Mouse (Mus musculus) bone marrow, adult 2 months (tissue): ENCODE measurements around the gene Il11. TPM values are rescaled to one million over a fixed set of nuclear protein-coding genes. Genes with fewer than 3 reads are reported as not detected.

ENCODE experiments used
- H3K27ac ChIP-seq: fragments of 200-500 bp; 2 replicates; pipeline ENCODE4 v1.5.1; 2012; ENCODE audit warnings: low read depth, mild to moderate bottlenecking, control low read depth, inconsistent platforms, low read length; ENCODE audit not compliant: control insufficient read depth, poor library complexity, insufficient read depth
- H3K4me1 ChIP-seq: fragments of 200-500 bp; 2 replicates; pipeline ENCODE4 v1.6.1; 2011; ENCODE audit warnings: low read length; ENCODE audit not compliant: control insufficient read depth, insufficient read depth
- H3K4me3 ChIP-seq: fragments of 200-500 bp; replicated peaks from 2 replicates; pipeline ENCODE3; 2011; ENCODE audit warnings: mild to moderate bottlenecking, low read depth, low read length, control low read depth; ENCODE audit not compliant: control insufficient read depth
- CTCF ChIP-seq: fragments of 200-500 bp; IDR thresholded peaks from 2 replicates; pipeline ENCODE4 v1.5.1; 2011; ENCODE audit warnings: low read length, control low read depth; ENCODE audit not compliant: control insufficient read depth, insufficient read depth
- POLR2A ChIP-seq: fragments of 200-500 bp; IDR thresholded peaks from 2 replicates; pipeline ENCODE4 v1.6.1; 2011; ENCODE audit warnings: low read depth, mild to moderate bottlenecking, control low read depth, low read length, borderline replicate concordance; ENCODE audit not compliant: control insufficient read depth
- WGBS: fragments of 180-500 bp; shearing (Covaris S2); methylation state at CpG from one replicate; pipeline ENCODE4 v1.1.7; 2018; 5-methylcytosine and 5-hydroxymethylcytosine counted together
- polyA plus RNA-seq: library from polyadenylated mRNA; stranded (reverse); fragments of >200 nt; gene quantifications from 2 replicates; pipeline ENCODE4 v1.2.4, GENCODE M21; 2011; ENCODE audit warnings: low replicate concordance; ENCODE audit not compliant: missing spikeins, insufficient read depth, insufficient read length

Il11 gene
- polyA plus RNA-seq, 1 experiment, result not detected

DNA sequence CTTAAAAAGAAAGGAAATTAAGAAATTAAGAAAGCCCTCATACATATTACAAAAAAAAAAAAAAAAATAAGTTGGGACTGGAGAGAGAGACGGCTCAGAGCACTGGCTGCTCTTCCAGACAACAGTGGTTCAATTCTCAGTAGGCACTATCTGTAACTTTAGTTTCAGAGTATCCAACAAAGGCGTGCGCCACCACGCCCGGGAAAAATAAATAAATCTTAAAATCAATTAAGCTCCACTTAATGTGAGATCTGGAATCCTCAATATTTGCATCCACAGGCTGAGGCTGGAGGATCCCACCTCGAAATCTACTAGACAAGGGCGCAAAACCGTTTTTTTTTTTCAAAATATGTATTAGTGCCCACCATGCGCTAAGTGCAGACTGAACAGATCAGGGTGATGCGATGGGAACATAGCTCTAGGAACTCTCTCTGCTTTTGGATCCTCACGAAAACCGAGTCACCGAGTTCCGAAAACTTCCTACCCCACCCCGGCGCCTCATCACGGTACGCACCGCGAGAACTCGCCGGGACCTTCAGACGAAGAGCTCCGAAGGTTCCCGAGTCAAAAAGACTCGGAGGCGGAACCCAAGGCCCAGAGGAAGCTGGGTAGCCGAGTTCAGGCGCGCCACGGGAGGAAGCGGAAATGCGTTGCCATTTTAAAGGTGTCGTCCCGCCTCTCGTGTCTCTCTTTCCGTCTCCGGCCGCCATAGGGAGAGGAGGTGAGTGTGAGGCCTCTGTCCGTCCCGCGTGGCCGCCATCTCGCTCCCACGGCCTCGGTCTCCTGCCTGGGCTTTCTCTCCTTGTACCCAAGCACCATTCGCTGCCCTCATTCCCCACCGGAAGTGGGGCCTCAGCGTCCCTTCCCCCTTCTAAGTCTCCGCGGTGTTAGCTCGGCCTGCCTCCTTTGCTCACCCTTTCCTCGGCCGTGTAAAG is 9.9 kb upstream of the Il11 start, which contains the start of gene Rpl28:
Gene Rpl28 (plus strand): TSS at position 597 of the 935 bp plus-strand sequence.
- H3K27ac ChIP-seq, result peak within 1 kb of the TSS; percentile 90
- 1% methylated on average over 54 of the region's 54 CpGs for WGBS
- TF ChIP-seq POLR2A, result peak; percentile 95
- 0 out of 2 replicates have a peak, but pooled peaks have one; percentile 16 for TF ChIP-seq CTCF
- H3K4me3 ChIP-seq, result peak within 1 kb of the TSS; percentile 100
- H3K4me1 ChIP-seq, result peaks cover 2% of the 10 kb centered on the region; the same call in 1 of the 2 replicates

- WGBS, result 8% methylated on average over 40 of the region's 40 CpGs
- TF ChIP-seq CTCF (no peak), POLR2A (0 out of 2 replicates have a peak, but pooled peaks have one; percentile 1)
- peak within 1 kb of the TSS; percentile 40 for H3K27ac ChIP-seq
- H3K4me1 ChIP-seq, result peaks cover 2% of the 10 kb centered on the region; the same call in 1 of the 2 replicates
- peak within 1 kb of the TSS; percentile 71 for H3K4me3 ChIP-seq
Measured at GRCm38 (mm10) chr7:4789436-4789935, 6.8 kb upstream of the Il11 start, which contains the start of gene Tmem238. TSS of gene Tmem238 (minus strand) at chr7:4789656.

- peaks cover 2% of the 10 kb centered on the region; the same call in 1 of the 2 replicates for H3K4me1 ChIP-seq
Measured at GRCm38 (mm10) chr7:4788499-4789435, 6.1 kb upstream of the Il11 start.

GRCm38 (mm10) chr7:4783667-4784268 is 1.1 kb upstream of the Il11 start:
- Histone ChIP-seq H3K4me1 (peaks cover 2% of the 10 kb centered on the region; the same call in 1 of the 2 replicates), H3K4me3 (no peak overlapping the region), H3K27ac (no peak overlapping the region)
- 66% methylated on average over 14 of the region's 14 CpGs for WGBS
- TF ChIP-seq POLR2A (no peak), CTCF (no peak)

More at GRCm38 (mm10) chr7:4788499-4789435, 6.1 kb upstream of the Il11 start:
- peak overlapping the region; percentile 71 for H3K4me3 ChIP-seq
- peak overlapping the region; percentile 40 for H3K27ac ChIP-seq
- TF ChIP-seq CTCF, result no peak
- peak; percentile 18; the same call in 1 of the 2 replicates for TF ChIP-seq POLR2A
- WGBS, result 1% methylated on average over 63 of the region's 64 CpGs

GRCm38 (mm10) chr7:4782130-4782529 is 529 bp downstream of the Il11 start:
- Histone ChIP-seq H3K27ac (no peak overlapping the region), H3K4me1 (no peaks in the 10 kb centered on the region), H3K4me3 (no peak overlapping the region)
- TF ChIP-seq POLR2A, result no peak
- WGBS, result 36% methylated on average over 3 of the region's 3 CpGs

DNA sequence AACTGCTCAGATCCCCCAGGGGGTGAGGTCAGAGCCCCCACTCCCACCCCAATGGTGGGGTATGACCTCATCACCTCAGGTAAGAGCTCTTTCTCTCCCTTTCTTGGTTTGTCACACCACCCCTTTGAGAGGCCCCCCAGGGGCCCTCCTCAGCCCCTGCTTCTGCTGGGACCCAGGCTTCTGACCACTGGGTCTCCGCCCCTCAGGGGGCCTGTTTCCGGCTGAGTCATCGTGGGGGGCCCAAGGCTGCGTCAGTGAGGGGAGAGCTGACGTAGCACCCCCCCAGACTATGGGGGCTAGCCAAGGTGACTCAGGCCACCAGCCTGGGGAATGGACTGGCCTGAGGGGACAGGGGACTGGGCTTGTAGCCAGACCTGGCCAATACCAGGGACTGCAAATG is 2.7 kb downstream of the Il11 start:
- TF ChIP-seq POLR2A (no peak), CTCF (no peak)
- WGBS, result 6% methylated on average over 5 of the region's 5 CpGs
- H3K4me1 ChIP-seq, result no peaks in the 10 kb centered on the region

GRCm38 (mm10) chr7:4777851-4778637 is 4.6 kb downstream of the Il11 start:
- 43% methylated on average over 20 of the region's 20 CpGs for WGBS
- Histone ChIP-seq H3K27ac (no peak overlapping the region), H3K4me1 (no peaks in the 10 kb centered on the region), H3K4me3 (no peak overlapping the region)
- TF ChIP-seq POLR2A, result no peak
- TF ChIP-seq CTCF, result no peak

More for the DNA sequence above, 2.7 kb downstream of the Il11 start:
- no peak overlapping the region for H3K27ac ChIP-seq
- H3K4me3 ChIP-seq, result no peak overlapping the region
